Mouse (Mus musculus) ES-Bruce4 (cell line): ENCODE measurements at regions not wholly inside any gene's neighbourhood (a gene's known extent, or its start where the extent isn't known, plus 50 kb on each side); places are given as distances from the start of the nearest gene placed in this dataset.

Experiments
- CTCF ChIP-seq: IDR thresholded peaks from one replicate; pipeline ENCODE4 v1.8.1; 2011; ENCODE audit warnings: low read depth, low read length
- EP300 ChIP-seq: IDR thresholded peaks from 2 replicates; pipeline ENCODE4 v1.6.1; 2011; ENCODE audit warnings: low read depth, low read length; ENCODE audit not compliant: insufficient read depth
- POLR2A ChIP-seq: IDR thresholded peaks from one replicate; pipeline ENCODE4 v1.8.1; 2011; ENCODE audit warnings: low read length; ENCODE audit not compliant: insufficient read depth

GRCm38 (mm10) chr15:96098821-96099220, 188.5 kb upstream of the Arid2 start:
- TF ChIP-seq CTCF (no peak), EP300 (peak; percentile 60; the same call in 1 of the 2 replicates), POLR2A (no peak)
